ENCODE assay signal across 12 mouse cellular contexts in the genomic region with DNA sequence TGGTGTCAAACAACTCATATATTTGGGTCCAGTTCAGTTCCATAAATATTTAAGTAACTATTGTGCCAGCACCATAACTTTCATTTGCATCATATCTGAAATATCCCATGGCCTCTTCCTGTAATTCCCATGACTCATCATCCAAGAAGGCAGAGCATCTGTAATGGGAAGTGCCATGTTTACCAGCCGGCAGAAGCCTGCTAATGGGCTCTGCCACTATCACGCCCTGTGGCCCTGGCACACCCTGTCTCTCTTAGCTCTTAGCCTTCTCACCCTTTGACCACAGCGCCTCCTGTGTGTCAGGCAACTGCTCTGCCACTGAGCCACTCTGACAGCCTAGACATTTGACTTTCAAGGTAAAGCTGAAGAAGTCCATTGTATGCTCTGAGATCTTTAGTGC. TPM values are rescaled to one million over a fixed set of nuclear protein-coding genes. Genes with fewer than 3 reads are reported as not detected.
DNase-seq lines count a peak whose midpoint lies in the region; ATAC-seq and TF ChIP-seq lines count a peak whose summit lies in the region.
"Had no signal": no experiment of that assay in that cellular context is flagged by ENCODE, and none has a peak within 500 bp of the region (broad histone marks: within the 10 kb centered on the region; RNA-seq: fewer than 3 reads in every experiment).

No protein-coding gene starts in this region.

- H3K27me3 ChIP-seq in intestine, postnatal 0 days (replicated peaks; ENCODE audit: control insufficient read depth, insufficient read depth, low read length), result peaks cover 28% of the 10 kb centered on the region
- peaks cover 13% of the 10 kb centered on the region; the same call in 1 of the 2 replicates for H3K27me3 ChIP-seq in intestine, embryonic 15.5 days (replicated peaks)
- H3K27me3 ChIP-seq in splenic B cell, adult 2 months (ENCODE audit: control insufficient read depth, insufficient read depth, low read length, poor library complexity, severe bottlenecking), result no peaks in the 10 kb centered on the region

- H3K36me3 ChIP-seq in intestine, postnatal 0 days (ENCODE audit: control insufficient read depth, insufficient read depth), result no peaks in the 10 kb centered on the region
- no peaks in the 10 kb centered on the region for H3K36me3 ChIP-seq in intestine, embryonic 15.5 days
- no peaks in the 10 kb centered on the region for H3K36me3 ChIP-seq in splenic B cell, adult 2 months (ENCODE audit: control insufficient read depth, insufficient read depth, low read length, poor library complexity, severe bottlenecking)
- H3K36me3 ChIP-seq: embryonic facial prominence, embryonic 13.5 days; hindbrain, embryonic 13.5 days had no signal

- TF ChIP-seq CTCF in intestine, postnatal 0 days (IDR thresholded peaks at IDR 0.05; ENCODE audit: low read depth), result peak; percentile 70

- no peaks in the 10 kb centered on the region for H3K4me1 ChIP-seq in intestine, postnatal 0 days (replicated peaks; ENCODE audit: control insufficient read depth, insufficient read depth, low read length)
- peaks cover 3% of the 10 kb centered on the region; the same call in 1 of the 2 replicates for H3K4me1 ChIP-seq in intestine, embryonic 15.5 days (replicated peaks)

- intact Hi-C loops in heart, postnatal 10 days (cut with DNase I), result loop anchor here (10.0 kb wide), 1 partner anchor 595 kb away; no protein-coding TSS in a partner anchor

- H3K4me2 ChIP-seq in intestine, postnatal 0 days (replicated peaks; ENCODE audit: low read depth), result no peak overlapping the region
- no peak overlapping the region for H3K4me2 ChIP-seq in intestine, embryonic 15.5 days (replicated peaks)
- H3K4me2 ChIP-seq: embryonic facial prominence, embryonic 13.5 days; hindbrain, embryonic 13.5 days had no signal

- no peak overlapping the region for H3K4me3 ChIP-seq in intestine, postnatal 0 days (ENCODE audit: low read depth, low read length)
- no peak overlapping the region for H3K4me3 ChIP-seq in intestine, embryonic 15.5 days (replicated peaks)
- H3K4me3 ChIP-seq: embryonic facial prominence, embryonic 13.5 days; hindbrain, embryonic 13.5 days had no signal

- 40% methylated on average over 3 of the region's 3 CpGs for WGBS in intestine, postnatal 0 days
- WGBS in intestine, embryonic 15.5 days, result 44% methylated on average over 3 of the region's 3 CpGs

- H3K9ac ChIP-seq in intestine, postnatal 0 days (ENCODE audit: low read depth, low read length), result no peak overlapping the region
- H3K9ac ChIP-seq in intestine, embryonic 15.5 days, result no peak overlapping the region
- H3K9ac ChIP-seq: embryonic facial prominence, embryonic 13.5 days; hindbrain, embryonic 13.5 days had no signal

- H3K27ac ChIP-seq in intestine, postnatal 0 days (ENCODE audit: low read depth, low read length), result no peak overlapping the region
- no peak overlapping the region for H3K27ac ChIP-seq in intestine, embryonic 15.5 days
- H3K27ac ChIP-seq: embryonic facial prominence, embryonic 13.5 days; hindbrain, embryonic 13.5 days; macrophage had no signal

- peak; percentile 13 for DNase-seq in thymus, postnatal 0 days (ENCODE audit: low spot score)
- DNase-seq in thymus, adult 18-20 months, result no peak
- peak; percentile 9 for DNase-seq in R1 (ENCODE audit: low read depth, low spot score)
- DNase-seq in splenic B cell, adult 2 months (ENCODE audit: low read depth, low spot score), result peak; percentile 29
- DNase-seq in right cerebral cortex, postnatal 14 days, result no peak
- DNase-seq in heart, postnatal 10 days, result no peak

- no peaks in the 10 kb centered on the region for H3K9me3 ChIP-seq in intestine, postnatal 0 days (ENCODE audit: control insufficient read depth)
- no peaks in the 10 kb centered on the region for H3K9me3 ChIP-seq in intestine, embryonic 15.5 days
- H3K9me3 ChIP-seq: embryonic facial prominence, embryonic 13.5 days; hindbrain, embryonic 13.5 days had no signal

- ATAC-seq in intestine, postnatal 0 days, result peak; percentile 63; the same call in 1 of the 2 replicates
- ATAC-seq in intestine, embryonic 15.5 days, result no peak

RNA-seq across cellular contexts. Expression of a gene that starts 3.1 kb away (rescaled TPM):
- 4.1 and 4.2 TPM in 2 replicates for polyA plus RNA-seq in intestine, postnatal 0 days (2015; fragmentation: Nextera tagmentation; extraction: Ambion mirVana)
- polyA plus RNA-seq in intestine, embryonic 15.5 days (2015; fragmentation: Nextera tagmentation; extraction: Ambion mirVana), result 10.1 and 10.7 TPM in 2 replicates
- 0.37 and 0.39 TPM in 2 replicates for polyA plus RNA-seq in thymus, postnatal 0 days (2015; fragmentation: Nextera tagmentation; extraction: Ambion mirVana)
- 1 to 10 TPM; 3.5 to 4.3 TPM for total RNA-seq in heart, postnatal 10 days (2021)
- total RNA-seq: neutrophil, adult 5-6 weeks had no signal
- polyA plus RNA-seq: macrophage had no signal

Comparison
In these comparisons a context has a peak if more than half of its experiments do, and no peak if none do; other contexts are left out.
1. DNase-seq: peak in thymus, postnatal 0 days (single experiment), R1 (single experiment) and splenic B cell, adult 2 months (single experiment); none in thymus, adult 18-20 months (0 of 2), right cerebral cortex, postnatal 14 days (single experiment) and heart, postnatal 10 days (0 of 2).